Mouse (Mus musculus) right cerebral cortex, adult 18-20 months (tissue): ENCODE results near the gene Cntnap1.
"Not testable (repeated sequence)": the region's sequence is repeated elsewhere in the genome, so short reads cannot be mapped to it uniquely, and the experiment has no call there.

Experiments
- DNase-seq: peaks from one replicate; pipeline ENCODE4 v3.0.0; 2022; ENCODE audit warnings: mixed read lengths

The Cntnap1 gene

GRCm38 (mm10) chr11:101170354-101170810 lies at the start of gene Cntnap1:
Gene Cntnap1 (plus strand): TSS chr11:101170523.
- no peak for DNase-seq

- DNase-seq: no peak
Observed at GRCm38 (mm10) chr11:101120545-101121188, 49.7 kb upstream of the Cntnap1 start.

GRCm38 (mm10) chr11:101124494-101124893 lies 45.8 kb upstream of the Cntnap1 start:
- not testable (repeated sequence) for DNase-seq

- DNase-seq: not testable (repeated sequence)
Observed at GRCm38 (mm10) chr11:101125008-101125407, 45.3 kb upstream of the Cntnap1 start.

GRCm38 (mm10) chr11:101127075-101127474 lies 43.2 kb upstream of the Cntnap1 start:
- no peak for DNase-seq

GRCm38 (mm10) chr11:101128996-101129577 lies 41.2 kb upstream of the Cntnap1 start:
- no peak for DNase-seq

- DNase-seq: no peak
Observed at GRCm38 (mm10) chr11:101130056-101130756, 40.1 kb upstream of the Cntnap1 start.

- DNase-seq: no peak
Observed at GRCm38 (mm10) chr11:101131187-101131586, 39.1 kb upstream of the Cntnap1 start.

- DNase-seq: no peak
Observed at GRCm38 (mm10) chr11:101131701-101132100, 38.6 kb upstream of the Cntnap1 start.

- DNase-seq: no peak
Observed at GRCm38 (mm10) chr11:101133037-101133436, 37.3 kb upstream of the Cntnap1 start.

- DNase-seq: no peak
Observed at GRCm38 (mm10) chr11:101134217-101134865, 36.0 kb upstream of the Cntnap1 start.

- no peak for DNase-seq
Observed at GRCm38 (mm10) chr11:101137000-101137399, 33.3 kb upstream of the Cntnap1 start.

- no peak for DNase-seq
Observed at GRCm38 (mm10) chr11:101138536-101139181, 31.7 kb upstream of the Cntnap1 start.

- DNase-seq: no peak
Observed at GRCm38 (mm10) chr11:101140164-101140819, 30.0 kb upstream of the Cntnap1 start.

- DNase-seq: no peak
Observed at GRCm38 (mm10) chr11:101141088-101141487, 29.2 kb upstream of the Cntnap1 start.

GRCm38 (mm10) chr11:101142215-101142967 lies 27.9 kb upstream of the Cntnap1 start:
- DNase-seq: no peak

GRCm38 (mm10) chr11:101143338-101144225 lies 26.7 kb upstream of the Cntnap1 start:
- DNase-seq: peak; percentile 68

- DNase-seq: peak; percentile 58
Observed at GRCm38 (mm10) chr11:101146377-101146776, 23.9 kb upstream of the Cntnap1 start.

- no peak for DNase-seq
Observed at GRCm38 (mm10) chr11:101148751-101149150, 21.6 kb upstream of the Cntnap1 start.
